Mouse (Mus musculus) forebrain, embryonic 14.5 days (tissue): ENCODE data around the gene Gm13090. TPM values are rescaled to one million over a fixed set of nuclear protein-coding genes. Genes with fewer than 3 reads are reported as not detected.

Experiments
- ATAC-seq: fragments of 200-750 bp; cut with Nextera tagmentation; 2 replicates; pipeline ENCODE4 v1.8.0; 2017; ENCODE audit warnings: mild to moderate bottlenecking, moderate library complexity
- DNase-seq: peaks from one replicate; pipeline ENCODE4 v3.0.0-alpha.2; 2015; ENCODE audit warnings: low spot score
- H3K27ac ChIP-seq: fragments of 300-500 bp; sonication (generic); 2 replicates; pipeline ENCODE4 v1.5.1; 2014; ENCODE audit warnings: low read depth, mild to moderate bottlenecking, control low read depth, low read length, moderate library complexity
- H3K27me3 ChIP-seq: fragments of 300-500 bp; sonication (generic); replicated peaks from 2 replicates; pipeline ENCODE4 v1.6.1; 2014; ENCODE audit warnings: low read length, control low read depth, mixed read lengths; ENCODE audit not compliant: control insufficient read depth, insufficient read depth
- H3K36me3 ChIP-seq: fragments of 300-500 bp; sonication (generic); 2 replicates; pipeline ENCODE4 v1.6.1; 2014; ENCODE audit warnings: low read length, control low read depth; ENCODE audit not compliant: control insufficient read depth, insufficient read depth
- H3K4me1 ChIP-seq: fragments of 300-500 bp; sonication (generic); 2 replicates; pipeline ENCODE4 v1.6.1; 2014; ENCODE audit warnings: antibody characterized with exemption, low read length, control low read depth; ENCODE audit not compliant: control insufficient read depth, insufficient read depth
- H3K4me2 ChIP-seq: fragments of 300-500 bp; sonication (generic); 2 replicates; pipeline ENCODE4 v1.6.1; 2014; ENCODE audit warnings: mild to moderate bottlenecking, control low read depth, low read length
- H3K4me3 ChIP-seq: fragments of 300-500 bp; sonication (generic); 2 replicates; pipeline ENCODE4 v1.5.1; 2014; ENCODE audit warnings: low read depth, low read length, control low read depth
- H3K9ac ChIP-seq: fragments of 300-500 bp; sonication (generic); 2 replicates; pipeline ENCODE4 v1.6.1; 2014; ENCODE audit warnings: mild to moderate bottlenecking, low read length, control low read depth, moderate library complexity
- H3K9me3 ChIP-seq: fragments of 300-500 bp; sonication (generic); replicated peaks from 2 replicates; pipeline ENCODE4 v1.6.1; 2016; ENCODE audit warnings: low read length, control low read depth, mixed read lengths; ENCODE audit not compliant: control insufficient read depth
- WGBS: fragments of 180-500 bp; shearing (Covaris S2); extraction: QIAGEN DNeasy Blood & Tissue Kit; methylation state at CpG from one replicate; pipeline ENCODE4 v1.1.7; 2014; 5-methylcytosine and 5-hydroxymethylcytosine counted together
- polyA plus RNA-seq: library from polyadenylated mRNA; unstranded; fragments of >200 nt; fragmentation: Nextera tagmentation; extraction: Ambion mirVana; gene quantifications from 2 replicates; pipeline ENCODE4 v1.2.1, GENCODE M21; 2014

Gm13090 gene
- polyA plus RNA-seq, 1 experiment from 2014 or later: not detected

- Histone ChIP-seq H3K27me3 (no peaks in the 10 kb centered on the region), H3K4me2 (peak overlapping the region; percentile 60), H3K4me3 (no peak overlapping the region), H3K4me1 (peaks cover 32% of the 10 kb centered on the region), H3K36me3 (no peaks in the 10 kb centered on the region), H3K9ac (peak overlapping the region; percentile 47), H3K27ac (peak overlapping the region; percentile 98), H3K9me3 (no peaks in the 10 kb centered on the region)
- no peak for DNase-seq
- ATAC-seq: no peak
- 26% methylated on average over 2 of the region's 2 CpGs for WGBS
These were observed 49.2 kb downstream of the Gm13090 start for GRCm38 (mm10) chr4:151138586-151138985.

DNA sequence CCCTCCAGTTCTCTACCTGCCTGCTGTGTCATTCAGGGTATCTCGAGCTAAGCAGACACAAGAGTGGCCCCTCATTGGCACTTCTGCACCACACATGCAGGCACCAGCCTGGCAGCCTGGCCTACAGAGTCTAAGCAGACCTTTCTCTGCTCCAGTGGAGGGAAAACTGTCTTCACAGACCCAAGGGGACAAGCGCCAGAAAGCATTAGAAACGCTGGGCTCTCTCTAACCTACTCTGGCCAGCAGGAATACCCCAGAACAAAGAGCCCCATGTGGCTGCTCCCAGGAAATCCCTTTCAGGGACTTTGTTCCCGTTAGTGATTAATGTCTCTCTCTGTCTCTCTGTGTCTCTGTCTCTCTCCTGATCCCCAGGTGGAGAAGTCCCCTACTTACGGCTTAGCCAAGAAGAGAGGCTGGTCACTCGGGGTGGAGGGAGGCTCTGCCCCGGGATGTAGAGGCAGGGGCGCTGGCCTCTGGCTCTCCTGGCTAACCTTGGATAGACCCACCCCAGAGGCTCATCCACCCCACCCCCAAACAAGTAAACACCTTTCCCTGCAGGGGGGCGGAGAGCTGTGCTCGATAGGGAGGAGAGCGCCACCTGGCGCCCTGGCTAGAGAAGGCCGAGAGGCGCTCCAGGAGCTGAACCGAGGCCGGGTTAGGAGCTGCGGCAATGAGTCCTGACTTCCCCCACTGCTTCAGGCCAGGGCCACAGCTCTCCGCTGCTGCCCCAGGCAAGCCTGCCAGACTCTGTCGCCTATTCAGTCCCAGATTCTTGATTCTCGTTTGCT is 49.9 kb downstream of the Gm13090 start:
- Histone ChIP-seq H3K27ac (peak overlapping the region; percentile 98), H3K4me1 (peaks cover 32% of the 10 kb centered on the region), H3K9me3 (no peaks in the 10 kb centered on the region), H3K36me3 (no peaks in the 10 kb centered on the region), H3K9ac (peak overlapping the region; percentile 49), H3K27me3 (no peaks in the 10 kb centered on the region), H3K4me2 (peak overlapping the region; percentile 60), H3K4me3 (0 out of 2 replicates have a peak overlapping the region, but pooled peaks have one; percentile 3)
- DNase-seq (peak; percentile 93), ATAC-seq (peak; percentile 27)
- WGBS: 5% methylated on average over 20 of the region's 20 CpGs

GRCm38 (mm10) chr4:151140368-151140982 is 51.1 kb downstream of the Gm13090 start:
- Histone ChIP-seq H3K27me3 (no peaks in the 10 kb centered on the region), H3K4me2 (peak overlapping the region; percentile 60), H3K36me3 (no peaks in the 10 kb centered on the region), H3K27ac (peak overlapping the region; percentile 98), H3K4me1 (peaks cover 32% of the 10 kb centered on the region), H3K9me3 (no peaks in the 10 kb centered on the region; the same call in 1 of the 2 replicates), H3K4me3 (peak overlapping the region; percentile 9; the same call in 1 of the 2 replicates), H3K9ac (peak overlapping the region; percentile 49; the same call in 1 of the 2 replicates)
- ATAC-seq (peak; percentile 82), DNase-seq (peak; percentile 97)
- 2% methylated on average over 20 of the region's 20 CpGs for WGBS

Other genes starting within 250 kb of the Gm13090 start
- gene Errfi1, start 235.7 kb upstream of the Gm13090 start, polyA plus RNA-seq: 17.4 and 19.1 TPM in 2 replicates
- 447 and 495 TPM in 2 replicates for gene Park7, start 175.1 kb upstream of the Gm13090 start, polyA plus RNA-seq
- gene Tnfrsf9, start 175.0 kb upstream of the Gm13090 start, polyA plus RNA-seq: 0.11 TPM in 1 of 2 replicates, not detected in the other
- not detected in 2 replicates for gene Uts2, start 92.5 kb upstream of the Gm13090 start, polyA plus RNA-seq
- 2.6 and 2.9 TPM in 2 replicates for gene Per3, start 44.9 kb upstream of the Gm13090 start, polyA plus RNA-seq
- 25.1 and 30.0 TPM in 2 replicates for gene Vamp3, start 31.6 kb upstream of the Gm13090 start, polyA plus RNA-seq